Mouse (Mus musculus) embryonic facial prominence, embryonic 11.5 days (tissue): ENCODE results near the gene Rora. TPM values are rescaled to one million over a fixed set of nuclear protein-coding genes. Genes with fewer than 3 reads are reported as not detected.

Experiments
- ATAC-seq: fragments of 200-750 bp; cut with Nextera tagmentation; replicated peaks from 2 replicates; pipeline ENCODE4 v1.8.0; 2017; ENCODE audit warnings: low read depth; ENCODE audit not compliant: insufficient number of reproducible peaks, low FRiP score, low TSS enrichment
- DNase-seq: peaks from one replicate; pipeline ENCODE4 v3.0.0-alpha.2; 2015; ENCODE audit warnings: low spot score
- H3K27ac ChIP-seq: fragments of 300-500 bp; sonication (generic); replicated peaks from 2 replicates; pipeline ENCODE4 v1.5.1; 2014; ENCODE audit warnings: mild to moderate bottlenecking, low read depth, low read length, control low read depth
- H3K27me3 ChIP-seq: fragments of 300-500 bp; sonication (generic); 2 replicates; pipeline ENCODE4 v1.6.1; 2014; ENCODE audit warnings: mild to moderate bottlenecking, low read length, moderate library complexity, mixed read lengths; ENCODE audit not compliant: control insufficient read depth, insufficient read depth
- H3K36me3 ChIP-seq: fragments of 300-500 bp; sonication (generic); replicated peaks from 2 replicates; pipeline ENCODE4 v1.6.1; 2014; ENCODE audit warnings: low read depth, mild to moderate bottlenecking, low read length, moderate library complexity, mixed read lengths; ENCODE audit not compliant: control insufficient read depth, insufficient read depth
- H3K4me1 ChIP-seq: fragments of 300-500 bp; sonication (generic); 2 replicates; pipeline ENCODE4 v1.6.1; 2014; ENCODE audit warnings: low read length, mixed read lengths; ENCODE audit not compliant: control insufficient read depth, insufficient read depth
- H3K4me2 ChIP-seq: fragments of 300-500 bp; sonication (generic); 2 replicates; pipeline ENCODE4 v1.6.1; 2014; ENCODE audit warnings: low read depth, mild to moderate bottlenecking, control low read depth, low read length, moderate library complexity
- H3K4me3 ChIP-seq: fragments of 300-500 bp; sonication (generic); 2 replicates; pipeline ENCODE4 v1.5.1; 2014; ENCODE audit warnings: low read depth, low read length, control low read depth
- H3K9ac ChIP-seq: fragments of 300-500 bp; sonication (generic); replicated peaks from 2 replicates; pipeline ENCODE4 v1.6.1; 2014; ENCODE audit warnings: mild to moderate bottlenecking, control low read depth, low read length
- H3K9me3 ChIP-seq: fragments of 300-500 bp; sonication (generic); replicated peaks from 2 replicates; pipeline ENCODE4 v1.6.1; 2016; ENCODE audit warnings: mild to moderate bottlenecking, low read length, inconsistent platforms, mixed read lengths; ENCODE audit not compliant: control insufficient read depth
- WGBS: fragments of 180-500 bp; shearing (Covaris S2); extraction: QIAGEN DNeasy Blood & Tissue Kit; methylation state at CpG from one replicate; pipeline ENCODE4 v1.1.7; 2014; 5-methylcytosine and 5-hydroxymethylcytosine counted together
- polyA plus RNA-seq: library from polyadenylated mRNA; unstranded; fragments of >200 nt; fragmentation: Nextera tagmentation; extraction: Ambion mirVana; gene quantifications from 2 replicates; pipeline ENCODE4 v1.2.1, GENCODE M21; 2014

The Rora gene
- polyA plus RNA-seq, 1 experiment from 2014 or later, result 5.7 TPM

DNA sequence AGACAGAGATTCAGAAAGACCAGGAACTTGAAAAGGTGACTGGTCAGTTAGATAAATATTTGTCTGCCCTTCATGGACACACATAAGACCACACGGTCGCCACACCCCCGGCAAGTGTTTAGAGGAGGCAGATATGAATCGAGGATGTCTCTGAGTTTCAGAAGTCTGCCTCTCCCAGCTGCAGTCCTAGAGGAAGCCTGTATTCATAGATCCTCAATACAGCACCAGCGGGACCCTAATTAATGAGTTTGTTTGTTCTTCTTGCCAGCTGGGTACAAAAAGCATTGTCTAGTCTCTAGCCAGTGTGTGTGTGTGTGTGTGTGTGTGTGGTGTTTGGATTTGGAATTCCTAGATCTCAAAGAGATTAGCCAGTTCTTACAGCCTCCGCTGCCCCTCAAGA is 228.3 kb downstream of the Rora start:
- H3K27me3 ChIP-seq, result no peaks in the 10 kb centered on the region
- H3K9me3 ChIP-seq, result no peaks in the 10 kb centered on the region
- WGBS, result 46% methylated on average over 6 of the region's 6 CpGs
- H3K9ac ChIP-seq, result no peak overlapping the region
- no peaks in the 10 kb centered on the region for H3K36me3 ChIP-seq
- ATAC-seq (no peak), DNase-seq (no peak)
- no peak overlapping the region for H3K27ac ChIP-seq
- H3K4me3 ChIP-seq, result no peak overlapping the region
- H3K4me2 ChIP-seq, result no peak overlapping the region
- H3K4me1 ChIP-seq, result no peaks in the 10 kb centered on the region; the same call in 1 of the 2 replicates

DNA sequence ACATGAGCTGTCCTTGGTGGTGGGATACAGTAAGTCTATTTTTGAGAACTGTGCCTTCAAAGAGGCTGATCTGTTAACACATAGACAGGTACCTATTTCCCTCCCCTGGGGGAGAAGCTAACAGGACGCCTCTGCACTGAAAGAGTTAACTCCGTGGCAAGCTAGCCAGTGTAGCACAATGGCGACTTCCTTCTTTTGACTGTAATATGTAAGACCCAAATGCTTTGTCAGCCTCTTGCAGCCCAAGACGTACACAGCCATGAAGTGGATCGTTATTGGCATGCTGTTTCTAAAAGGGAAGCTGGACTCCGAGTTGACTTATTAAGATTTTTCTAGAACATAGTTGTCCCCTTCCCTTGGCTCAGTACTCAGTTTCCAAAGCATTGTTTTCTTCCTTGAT is 229.4 kb downstream of the Rora start:
- no peaks in the 10 kb centered on the region for H3K27me3 ChIP-seq
- no peaks in the 10 kb centered on the region; the same call in 1 of the 2 replicates for H3K4me1 ChIP-seq
- H3K4me3 ChIP-seq, result no peak overlapping the region
- 60% methylated on average over 6 of the region's 6 CpGs for WGBS
- ATAC-seq (no peak), DNase-seq (no peak)
- no peak overlapping the region for H3K9ac ChIP-seq
- no peak overlapping the region for H3K27ac ChIP-seq
- no peaks in the 10 kb centered on the region for H3K9me3 ChIP-seq
- H3K4me2 ChIP-seq, result no peak overlapping the region
- no peaks in the 10 kb centered on the region for H3K36me3 ChIP-seq

DNA sequence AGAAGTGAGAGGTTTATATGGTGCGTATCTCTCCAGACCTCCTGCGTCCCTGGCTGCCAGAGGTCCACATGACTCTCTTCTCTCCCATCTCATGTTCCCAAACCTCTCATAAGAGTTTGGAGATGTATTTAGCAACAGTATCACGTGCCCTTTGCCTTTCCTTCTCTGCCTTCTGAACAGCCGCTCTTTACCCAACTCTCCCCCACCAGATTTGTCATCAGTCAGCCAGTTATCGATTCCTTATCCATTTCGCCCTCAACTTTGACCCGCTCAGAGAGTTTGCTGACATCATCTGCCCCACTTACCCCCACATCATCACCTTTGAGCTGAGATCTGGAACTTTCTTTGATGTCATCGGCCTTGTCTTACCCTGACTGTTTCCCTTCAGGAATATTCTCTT is 230.1 kb downstream of the Rora start:
- Histone ChIP-seq H3K4me3 (no peak overlapping the region), H3K27me3 (no peaks in the 10 kb centered on the region), H3K4me2 (no peak overlapping the region), H3K9me3 (no peaks in the 10 kb centered on the region), H3K4me1 (no peaks in the 10 kb centered on the region; the same call in 1 of the 2 replicates), H3K36me3 (no peaks in the 10 kb centered on the region), H3K27ac (no peak overlapping the region), H3K9ac (no peak overlapping the region)
- ATAC-seq, result no peak
- DNase-seq, result no peak
- WGBS, result 89% methylated on average over 8 of the region's 8 CpGs

DNA sequence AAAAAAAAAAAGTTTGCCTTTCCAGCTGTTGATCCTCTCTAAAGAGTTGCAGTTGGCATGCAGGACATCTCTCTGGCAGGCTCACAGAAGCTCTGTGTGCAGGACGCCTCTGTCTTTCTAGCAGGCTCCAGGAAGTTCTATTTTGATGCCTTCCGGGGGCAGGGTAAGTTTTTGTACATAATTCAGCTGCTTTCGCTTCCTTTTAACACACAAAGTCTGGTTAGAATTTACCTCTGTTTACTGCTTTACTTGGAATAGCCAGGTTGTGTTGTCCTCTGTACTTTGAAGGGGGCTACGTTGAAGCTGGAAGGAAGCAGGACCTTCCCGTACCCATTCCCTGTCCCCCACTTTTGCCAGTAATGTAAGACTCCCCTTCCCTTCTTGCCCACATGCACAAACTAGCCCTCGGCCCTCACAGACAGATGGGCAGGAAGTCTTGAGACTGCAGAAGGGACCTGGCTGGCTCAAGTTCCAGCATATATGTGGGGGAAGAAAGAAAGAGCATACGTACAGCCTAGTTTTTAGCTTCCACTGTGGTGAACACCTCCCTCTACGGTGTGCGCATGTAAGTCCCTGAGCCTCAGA is 231.0 kb downstream of the Rora start:
- ATAC-seq (no peak), DNase-seq (no peak)
- 73% methylated on average over 9 of the region's 9 CpGs for WGBS
- Histone ChIP-seq H3K4me3 (no peak overlapping the region), H3K4me1 (no peaks in the 10 kb centered on the region; the same call in 1 of the 2 replicates), H3K9ac (no peak overlapping the region), H3K4me2 (no peak overlapping the region), H3K9me3 (no peaks in the 10 kb centered on the region), H3K27me3 (no peaks in the 10 kb centered on the region), H3K36me3 (no peaks in the 10 kb centered on the region), H3K27ac (no peak overlapping the region)

DNA sequence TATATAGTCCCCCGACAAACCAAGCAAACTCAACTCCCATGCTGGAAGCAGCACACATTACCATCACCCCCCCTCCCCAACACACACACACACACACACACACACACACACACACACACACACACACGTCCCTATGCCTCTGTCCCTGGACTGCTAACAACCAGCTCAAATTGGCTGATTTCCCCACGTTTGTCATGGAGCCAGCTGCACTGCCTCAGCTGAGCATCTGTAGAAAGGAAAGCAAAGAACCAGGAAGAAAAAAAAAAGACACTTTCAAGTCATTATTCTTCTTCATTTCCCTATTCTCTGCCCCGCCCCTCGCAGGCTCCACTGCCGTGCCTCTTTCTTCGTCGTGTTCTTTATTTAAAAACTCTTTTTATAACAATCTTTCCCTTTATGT is 235.1 kb downstream of the Rora start:
- Histone ChIP-seq H3K9me3 (no peaks in the 10 kb centered on the region), H3K4me2 (no peak overlapping the region), H3K9ac (no peak overlapping the region), H3K27ac (no peak overlapping the region), H3K4me3 (no peak overlapping the region), H3K4me1 (no peaks in the 10 kb centered on the region), H3K27me3 (no peaks in the 10 kb centered on the region), H3K36me3 (no peaks in the 10 kb centered on the region)
- DNase-seq (no peak), ATAC-seq (no peak)
- WGBS, result 66% methylated on average over 8 of the region's 8 CpGs

DNA sequence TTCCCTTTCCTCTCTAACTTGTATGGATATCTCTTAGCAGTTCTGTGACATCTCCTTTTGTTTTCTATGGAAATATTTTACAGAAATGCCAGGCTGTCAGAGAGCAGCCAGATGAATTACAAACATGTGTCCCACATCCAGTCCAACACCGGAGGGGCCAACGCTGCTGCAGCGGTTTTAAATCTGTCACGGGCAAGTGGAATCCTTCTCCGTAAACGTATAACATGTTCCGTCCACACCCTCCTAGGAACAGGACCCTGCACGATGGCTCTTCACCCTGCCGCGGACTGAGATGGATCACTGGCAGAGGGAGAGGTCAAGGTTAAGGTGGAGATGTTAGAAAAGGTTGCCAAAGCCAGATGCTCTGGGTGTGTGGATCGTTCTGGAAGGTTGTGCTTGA is 237.8 kb downstream of the Rora start:
- Histone ChIP-seq H3K27ac (no peak overlapping the region), H3K9ac (no peak overlapping the region), H3K4me3 (no peak overlapping the region), H3K27me3 (no peaks in the 10 kb centered on the region), H3K4me1 (no peaks in the 10 kb centered on the region), H3K9me3 (no peaks in the 10 kb centered on the region), H3K4me2 (no peak overlapping the region), H3K36me3 (no peaks in the 10 kb centered on the region)
- 57% methylated on average over 11 of the region's 11 CpGs for WGBS
- ATAC-seq (no peak), DNase-seq (peak; percentile 52)

DNA sequence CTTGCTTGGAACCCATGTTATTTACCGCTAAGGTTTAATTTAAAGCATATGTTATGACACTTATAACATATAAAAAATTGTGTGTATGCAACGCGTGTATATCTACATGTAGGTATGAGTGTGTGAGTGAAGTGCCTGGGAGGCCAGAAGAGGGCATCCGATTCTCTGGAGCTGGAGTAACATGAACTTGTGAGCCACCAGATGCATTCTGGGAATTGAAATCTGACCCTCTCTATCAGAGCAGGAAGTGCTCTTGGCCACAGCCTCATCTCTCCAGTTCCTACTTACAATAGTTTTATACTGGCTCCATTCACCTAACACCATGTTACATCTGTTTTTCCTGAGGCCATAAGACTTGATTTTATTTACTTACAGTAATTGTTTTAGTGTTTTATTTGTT is 238.8 kb downstream of the Rora start:
- Histone ChIP-seq H3K27me3 (no peaks in the 10 kb centered on the region), H3K4me1 (no peaks in the 10 kb centered on the region), H3K36me3 (no peaks in the 10 kb centered on the region), H3K4me2 (no peak overlapping the region), H3K9ac (no peak overlapping the region), H3K4me3 (no peak overlapping the region), H3K27ac (no peak overlapping the region), H3K9me3 (no peaks in the 10 kb centered on the region)
- ATAC-seq (no peak), DNase-seq (no peak)
- WGBS, result 91% methylated on average over 4 of the region's 4 CpGs

DNA sequence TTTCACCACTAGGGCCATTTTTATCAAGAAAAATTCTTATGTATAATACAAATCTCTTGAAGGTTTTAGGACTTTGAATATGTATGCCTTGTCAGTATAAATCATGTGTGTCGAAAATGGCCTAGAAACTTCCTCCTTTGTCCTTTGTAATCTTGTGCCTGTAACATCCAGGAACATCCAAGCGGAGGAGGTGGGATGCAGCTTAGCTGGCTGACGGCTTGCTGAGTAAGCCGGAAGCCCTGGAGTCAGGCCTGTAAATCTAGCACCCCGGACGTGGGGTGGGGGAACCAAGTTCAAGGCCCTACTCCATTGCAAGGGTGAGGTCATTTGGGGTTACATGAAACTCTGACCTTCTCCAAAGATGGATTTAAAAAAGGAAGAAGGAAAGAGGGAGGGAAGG is 239.3 kb downstream of the Rora start:
- DNase-seq, result no peak
- Histone ChIP-seq H3K27ac (no peak overlapping the region), H3K9me3 (no peaks in the 10 kb centered on the region), H3K4me2 (no peak overlapping the region), H3K36me3 (no peaks in the 10 kb centered on the region), H3K4me1 (no peaks in the 10 kb centered on the region), H3K4me3 (no peak overlapping the region), H3K9ac (no peak overlapping the region), H3K27me3 (no peaks in the 10 kb centered on the region)
- ATAC-seq, result no peak
- 82% methylated on average over 6 of the region's 6 CpGs for WGBS
